ENCODE assay signal across 21 mouse cellular contexts in genomic region chr9:121460527-121460926, GRCm38 (mm10). TPM values are rescaled to one million over a fixed set of nuclear protein-coding genes. Genes with fewer than 3 reads are reported as not detected.
DNase-seq lines count a peak whose midpoint lies in the region; ATAC-seq and TF ChIP-seq lines count a peak whose summit lies in the region.
"Had no signal": no experiment of that assay in that cellular context is flagged by ENCODE, and none has a peak within 500 bp of the region (broad histone marks: within the 10 kb centered on the region; RNA-seq: fewer than 3 reads in every experiment).

No protein-coding gene starts in this region.

- H3K27me3 ChIP-seq in heart, embryonic 12.5 days (replicated peaks), result no peaks in the 10 kb centered on the region
- no peaks in the 10 kb centered on the region for H3K27me3 ChIP-seq in kidney, postnatal 0 days (ENCODE audit: insufficient read depth, low read length)
- H3K27me3 ChIP-seq in embryonic facial prominence, embryonic 11.5 days (ENCODE audit: control insufficient read depth, insufficient read depth, low read length), result no peaks in the 10 kb centered on the region

- no peak overlapping the region for H3K27ac ChIP-seq in heart, embryonic 12.5 days (ENCODE audit: poor library complexity, severe bottlenecking)
- peak overlapping the region; percentile 31; the same call in 1 of the 2 replicates for H3K27ac ChIP-seq in kidney, postnatal 0 days
- no peak overlapping the region for H3K27ac ChIP-seq in embryonic facial prominence, embryonic 11.5 days (replicated peaks; ENCODE audit: low read depth, low read length)
- H3K27ac ChIP-seq: hindbrain, embryonic 10.5 days; hindbrain, embryonic 14.5 days had no signal

- 0 out of 2 replicates have a peak overlapping the region, but pooled peaks have one; percentile 15 for H3K9ac ChIP-seq in heart, embryonic 12.5 days
- H3K9ac ChIP-seq in kidney, postnatal 0 days (ENCODE audit: low read depth, low read length), result no peak overlapping the region
- H3K9ac ChIP-seq in embryonic facial prominence, embryonic 11.5 days (replicated peaks; ENCODE audit: low read length), result no peak overlapping the region
- H3K9ac ChIP-seq: hindbrain, embryonic 14.5 days had no signal

- WGBS in heart, embryonic 12.5 days, result 55% methylated on average over 16 of the region's 16 CpGs
- WGBS in kidney, postnatal 0 days, result 38% methylated on average over 16 of the region's 16 CpGs
- WGBS in embryonic facial prominence, embryonic 11.5 days, result 56% methylated on average over 16 of the region's 16 CpGs

- TF ChIP-seq CTCF in kidney, postnatal 0 days (IDR thresholded peaks at IDR 0.05; ENCODE audit: low read depth), result no peak

- peaks cover 63% of the 10 kb centered on the region for H3K36me3 ChIP-seq in heart, embryonic 12.5 days
- peaks cover 11% of the 10 kb centered on the region for H3K36me3 ChIP-seq in kidney, postnatal 0 days (ENCODE audit: insufficient read depth, low read length)
- H3K36me3 ChIP-seq in embryonic facial prominence, embryonic 11.5 days (replicated peaks; ENCODE audit: control insufficient read depth, insufficient read depth, low read depth, low read length), result no peaks in the 10 kb centered on the region

- peaks cover 10% of the 10 kb centered on the region; the same call in 1 of the 2 replicates for H3K4me1 ChIP-seq in heart, embryonic 12.5 days (replicated peaks)
- no peaks in the 10 kb centered on the region for H3K4me1 ChIP-seq in kidney, postnatal 0 days (replicated peaks; ENCODE audit: insufficient read depth, low read length)
- no peaks in the 10 kb centered on the region for H3K4me1 ChIP-seq in embryonic facial prominence, embryonic 11.5 days (ENCODE audit: control insufficient read depth, insufficient read depth, low read length)

- H3K9me3 ChIP-seq in heart, embryonic 12.5 days (replicated peaks), result no peaks in the 10 kb centered on the region
- H3K9me3 ChIP-seq in kidney, postnatal 0 days (replicated peaks; ENCODE audit: low read length), result no peaks in the 10 kb centered on the region
- H3K9me3 ChIP-seq in embryonic facial prominence, embryonic 11.5 days (replicated peaks; ENCODE audit: control insufficient read depth, low read length), result no peaks in the 10 kb centered on the region
- H3K9me3 ChIP-seq: hindbrain, embryonic 10.5 days had no signal

- ATAC-seq in heart, embryonic 12.5 days (ENCODE audit: insufficient number of reproducible peaks, low FRiP score), result no peak
- no peak; the same call in 1 of the 2 replicates for ATAC-seq in kidney, postnatal 0 days (replicated peaks; ENCODE audit: low FRiP score, low read depth)
- 0 out of 2 replicates have a peak, but pooled peaks have one; percentile 34 for ATAC-seq in embryonic facial prominence, embryonic 11.5 days (replicated peaks; ENCODE audit: insufficient number of reproducible peaks, low FRiP score, low TSS enrichment, low read depth)
- ATAC-seq: CD4-positive, CD25-positive, alpha-beta regulatory T cell, adult 4 months; forebrain, embryonic 14.5 days had no signal

- intact Hi-C loops in heart, postnatal 25 days (cut with DNase I), result no loop called here

- H3K4me3 ChIP-seq in heart, embryonic 12.5 days, result no peak overlapping the region
- H3K4me3 ChIP-seq in kidney, postnatal 0 days (replicated peaks; ENCODE audit: low read depth, low read length), result no peak overlapping the region
- H3K4me3 ChIP-seq in embryonic facial prominence, embryonic 11.5 days (ENCODE audit: low read depth, low read length), result no peak overlapping the region
- H3K4me3 ChIP-seq: hindbrain, embryonic 10.5 days had no signal

- DNase-seq in heart, postnatal 25 days (ENCODE audit: low spot score), result no peak
- DNase-seq in kidney, postnatal 0 days (ENCODE audit: low spot score), result peak; percentile 50
- DNase-seq in kidney, adult 11 months, result no peak
- no peak for DNase-seq in embryonic facial prominence, embryonic 11.5 days (ENCODE audit: low spot score)
- DNase-seq in right cerebral cortex, postnatal 36 days (ENCODE audit: low spot score in 2 of 2), result no peak
- no peak for DNase-seq in spleen, postnatal 36 days (ENCODE audit: low spot score in 2 of 2)
- DNase-seq: adrenal gland, adult 2 months; adrenal gland, postnatal 25 days; B cell, adult 2 months; cerebellum, adult 18-20 months; cerebellum, adult 9-11 months; cerebellum, postnatal 36 days; gastrocnemius, postnatal 36 days; heart, adult 11 months; heart, postnatal 14 days had no signal

- no peak overlapping the region for H3K4me2 ChIP-seq in heart, embryonic 12.5 days
- no peak overlapping the region for H3K4me2 ChIP-seq in kidney, postnatal 0 days (ENCODE audit: low read length)
- H3K4me2 ChIP-seq in embryonic facial prominence, embryonic 11.5 days (ENCODE audit: low read depth, low read length), result no peak overlapping the region
- H3K4me2 ChIP-seq: hindbrain, embryonic 14.5 days had no signal

RNA-seq across cellular contexts. Expression of gene Cck, which starts 35.0 kb away (rescaled TPM):
- polyA plus RNA-seq in heart, embryonic 12.5 days (2016; fragmentation: Nextera tagmentation; extraction: Ambion mirVana), result 0.58 and 1.1 TPM in 2 replicates
- not detected for total RNA-seq in heart, postnatal 25 days (2021)
- 13.0 and 14.0 TPM in 2 replicates for polyA plus RNA-seq in kidney, postnatal 0 days (2015; fragmentation: Nextera tagmentation; extraction: Ambion mirVana)
- 0.65 and 1.7 TPM in 2 replicates for polyA plus RNA-seq in embryonic facial prominence, embryonic 11.5 days (2014; fragmentation: Nextera tagmentation; extraction: Ambion mirVana)
- total RNA-seq: adrenal gland, postnatal 25 days; gastrocnemius, adult 8-10 months had no signal
- polyA plus RNA-seq: CD4-positive, CD25-positive, alpha-beta regulatory T cell, adult 4 months had no signal
